Mouse (Mus musculus) MEL (cell line): ENCODE measurements at regions not wholly inside any gene's neighbourhood (a gene's known extent, or its start where the extent isn't known, plus 50 kb on each side); places are given as distances from the start of the nearest gene placed in this dataset.

Source experiments
- DNase-seq: peaks from one replicate; pipeline ENCODE4 v3.0.0; 2011; ENCODE audit warnings: low read depth, low spot score
- H3K27ac ChIP-seq: 2 replicates; pipeline ENCODE4 v1.5.1; 2012; ENCODE audit warnings: low read depth, mild to moderate bottlenecking, control low read depth, low read length, moderate library complexity; ENCODE audit not compliant: control insufficient read depth
- H3K27me3 ChIP-seq, 2 experiments: fragments of 150-350 bp in 1 of 2; sonication (generic) in 1 of 2; 2 replicates each; pipeline ENCODE4 v1.6.1; 2012; ENCODE audit warnings: low read length in 2 of 2, mild to moderate bottlenecking in 2 of 2, improper control_type of control experiment in 1 of 2, moderate library complexity in 1 of 2; ENCODE audit not compliant: insufficient read depth in 2 of 2, control insufficient read depth in 1 of 2
- H3K36me3 ChIP-seq, 2 experiments: 2 replicates each; pipeline ENCODE4 v1.6.1; 2012 to 2014; ENCODE audit warnings: low read length in 2 of 2, improper control_type of control experiment in 1 of 2, inconsistent platforms in 1 of 2, mild to moderate bottlenecking in 1 of 2; ENCODE audit not compliant: insufficient read depth in 2 of 2, control insufficient read depth in 1 of 2
- H3K4me1 ChIP-seq, 2 experiments: fragments of 150-350 bp in 1 of 2; sonication (generic) in 1 of 2; 2 replicates each; pipeline ENCODE4 v1.6.1; 2012; ENCODE audit warnings: low read length in 2 of 2, improper control_type of control experiment in 1 of 2, mild to moderate bottlenecking in 1 of 2; ENCODE audit not compliant: insufficient read depth in 2 of 2, control insufficient read depth in 1 of 2
- H3K4me3 ChIP-seq, 2 experiments: fragments of 150-350 bp in 1 of 2; sonication (generic) in 1 of 2; 2 replicates each; pipeline ENCODE4 v1.5.1; 2012; ENCODE audit warnings: low read depth in 2 of 2, low read length in 2 of 2, mild to moderate bottlenecking in 2 of 2, moderate library complexity in 2 of 2, control low read depth in 1 of 2, improper control_type of control experiment in 1 of 2; ENCODE audit not compliant: control insufficient read depth in 1 of 2, insufficient read depth in 1 of 2
- H3K79me2 ChIP-seq: 2 replicates; pipeline ENCODE4 v1.6.1; 2012; ENCODE audit warnings: mild to moderate bottlenecking, low read length, moderate library complexity; ENCODE audit not compliant: control insufficient read depth, poor library complexity, insufficient read depth
- H3K9ac ChIP-seq: 2 replicates; pipeline ENCODE4 v1.6.1; 2012; ENCODE audit warnings: low read depth, mild to moderate bottlenecking, control low read depth, low read length, moderate library complexity; ENCODE audit not compliant: control insufficient read depth, poor library complexity, severe bottlenecking
- H3K9me3 ChIP-seq: fragments of 150-350 bp; sonication (generic); replicated peaks from 2 replicates; pipeline ENCODE4 v1.6.1; 2012; ENCODE audit warnings: mild to moderate bottlenecking, low read length, improper control_type of control experiment, moderate library complexity; ENCODE audit not compliant: insufficient read depth
- CHD1 ChIP-seq: IDR thresholded peaks from 2 replicates; pipeline ENCODE4 v1.6.1; 2012; ENCODE audit warnings: low read depth, mild to moderate bottlenecking, inconsistent platforms, low read length, improper control_type of control experiment
- CTCF ChIP-seq, 3 experiments: IDR thresholded peaks in 2 of 3; conservative IDR thresholded peaks in 1 of 3; 2 replicates each; pipeline ENCODE4 v1.5.1; 2011 to 2012; ENCODE audit warnings: low read length in 3 of 3, low read depth in 2 of 3, mild to moderate bottlenecking in 2 of 3, improper control_type of control experiment in 1 of 3, inconsistent platforms in 1 of 3, mixed read lengths in 1 of 3, moderate library complexity in 1 of 3; ENCODE audit not compliant: control insufficient read depth in 1 of 3, insufficient read depth in 1 of 3, poor library complexity in 1 of 3, severe bottlenecking in 1 of 3
- E2F4 ChIP-seq: IDR thresholded peaks from 2 replicates; pipeline ENCODE4 v1.6.1; 2011; ENCODE audit warnings: low read depth, low read length, improper control_type of control experiment, borderline replicate concordance
- ELF1 ChIP-seq: IDR thresholded peaks from 2 replicates; pipeline ENCODE4 v1.6.1; 2014; ENCODE audit warnings: low read depth, mild to moderate bottlenecking, inconsistent platforms, low read length, improper control_type of control experiment, moderate library complexity
- EP300 ChIP-seq, 2 experiments: IDR thresholded peaks; 2 replicates each; pipeline ENCODE4 v1.6.1; 2011; ENCODE audit warnings: improper control_type of control experiment in 2 of 2, low read length in 2 of 2, low read depth in 1 of 2, mild to moderate bottlenecking in 1 of 2
- ETS1 ChIP-seq: IDR thresholded peaks from 2 replicates; pipeline ENCODE4 v1.6.1; 2012; ENCODE audit warnings: low read depth, mild to moderate bottlenecking, inconsistent platforms, low read length, improper control_type of control experiment, moderate library complexity
- GATA1 ChIP-seq: IDR thresholded peaks from 2 replicates; pipeline ENCODE4 v1.6.1; 2011; ENCODE audit warnings: low read depth, low read length, improper control_type of control experiment
- JUND ChIP-seq: IDR thresholded peaks from 2 replicates; pipeline ENCODE4 v1.6.1; 2011; ENCODE audit warnings: low read depth, mild to moderate bottlenecking, improper control_type of control experiment, low read length
- KAT2A ChIP-seq: conservative IDR thresholded peaks from 2 replicates; pipeline ENCODE4 v1.6.1; 2012; ENCODE audit warnings: low read depth, low read length, improper control_type of control experiment, inconsistent platforms
- MAFK ChIP-seq: IDR thresholded peaks from 2 replicates; pipeline ENCODE4 v1.6.1; 2011; ENCODE audit warnings: low read depth, mild to moderate bottlenecking, low read length, improper control_type of control experiment, borderline replicate concordance
- MAX ChIP-seq: IDR thresholded peaks from 2 replicates; pipeline ENCODE4 v1.6.1; 2011; ENCODE audit warnings: low read length, improper control_type of control experiment
- MEF2A ChIP-seq: IDR thresholded peaks from 2 replicates; pipeline ENCODE4 v1.6.1; 2014; ENCODE audit warnings: low read depth, mild to moderate bottlenecking, inconsistent platforms, low read length, improper control_type of control experiment; ENCODE audit not compliant: poor library complexity, insufficient replicate concordance, severe bottlenecking; ENCODE audit errors: extremely low read depth
- MXI1 ChIP-seq: IDR thresholded peaks from 2 replicates; pipeline ENCODE4 v1.6.1; 2011; ENCODE audit warnings: mild to moderate bottlenecking, low read depth, low read length, improper control_type of control experiment
- MYB ChIP-seq: IDR thresholded peaks from 2 replicates; pipeline ENCODE4 v1.6.1; 2011; ENCODE audit warnings: mild to moderate bottlenecking, low read depth, low read length, improper control_type of control experiment
- POLR2A ChIP-seq, 2 experiments: IDR thresholded peaks; 2 replicates each; pipeline ENCODE4 v1.6.1; 2011 to 2012; ENCODE audit warnings: low read length in 2 of 2, mild to moderate bottlenecking in 2 of 2, control low read depth in 1 of 2, improper control_type of control experiment in 1 of 2, low read depth in 1 of 2, moderate library complexity in 1 of 2; ENCODE audit not compliant: control insufficient read depth in 1 of 2, insufficient read depth in 1 of 2, poor library complexity in 1 of 2
- POLR2AphosphoS5 ChIP-seq: IDR thresholded peaks from 2 replicates; pipeline ENCODE4 v1.6.1; 2012; ENCODE audit warnings: low read depth, borderline replicate concordance, mild to moderate bottlenecking, inconsistent platforms, low read length, moderate library complexity, mixed read lengths
- RAD21 ChIP-seq: IDR thresholded peaks from 2 replicates; pipeline ENCODE4 v1.6.1; 2011; ENCODE audit warnings: mild to moderate bottlenecking, low read depth, low read length, improper control_type of control experiment
- RCOR1 ChIP-seq: IDR thresholded peaks from 2 replicates; pipeline ENCODE4 v1.6.1; 2012; ENCODE audit warnings: low read depth, mild to moderate bottlenecking, inconsistent platforms, low read length, improper control_type of control experiment
- SIN3A ChIP-seq: IDR thresholded peaks from 2 replicates; pipeline ENCODE4 v1.6.1; 2012; ENCODE audit warnings: low read length, improper control_type of control experiment, inconsistent platforms
- SMC3 ChIP-seq: IDR thresholded peaks from 2 replicates; pipeline ENCODE4 v1.6.1; 2011; ENCODE audit warnings: low read depth, low read length, improper control_type of control experiment
- USF1 ChIP-seq: IDR thresholded peaks from 2 replicates; pipeline ENCODE4 v1.6.1; 2014; ENCODE audit warnings: low read depth, mild to moderate bottlenecking, inconsistent platforms, low read length, improper control_type of control experiment, moderate library complexity
- ZC3H11A ChIP-seq: IDR thresholded peaks from 2 replicates; pipeline ENCODE4 v1.6.1; 2012; ENCODE audit warnings: low read depth, mild to moderate bottlenecking, inconsistent platforms, low read length, improper control_type of control experiment
- ZKSCAN1 ChIP-seq: IDR thresholded peaks from 2 replicates; pipeline ENCODE4 v1.6.1; 2012; ENCODE audit warnings: low read depth, mild to moderate bottlenecking, inconsistent platforms, low read length, improper control_type of control experiment, moderate library complexity
- ZNF384 ChIP-seq: IDR thresholded peaks from 2 replicates; pipeline ENCODE4 v1.6.1; 2012; ENCODE audit warnings: low read depth, mild to moderate bottlenecking, inconsistent platforms, low read length, improper control_type of control experiment

DNA sequence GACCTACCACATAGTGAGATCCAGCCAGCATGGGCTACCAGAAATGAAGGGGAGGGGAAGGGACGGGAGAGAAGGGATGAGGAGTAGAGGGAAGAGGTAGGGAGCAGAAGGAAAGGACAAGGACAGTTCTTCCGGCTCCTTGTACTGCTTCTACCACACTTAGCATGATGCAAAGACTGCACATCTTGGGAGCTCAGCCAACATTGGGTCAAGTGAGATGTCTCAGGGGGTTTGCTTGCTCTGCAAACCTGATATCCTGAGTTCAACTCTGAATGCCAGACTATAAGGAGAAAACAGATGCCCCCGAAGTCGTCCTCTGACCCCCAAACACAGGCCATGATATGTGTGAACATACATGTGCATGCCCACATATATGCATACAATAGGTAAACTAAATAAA, 188.4 kb upstream of the Zfp462 start:
- TF ChIP-seq POLR2A (IDR thresholded peaks at IDR 0.05; ENCODE audit: control insufficient read depth in 1 of 2, insufficient read depth in 1 of 2, low read depth in 1 of 2, low read length in 2 of 2, poor library complexity in 1 of 2) (no peak), USF1 (no peak), ETS1 (no peak), CTCF (IDR thresholded peaks at IDR 0.05 in 2 of 3, conservative IDR thresholded peaks at IDR 0.05 in 1 of 3; ENCODE audit: control insufficient read depth in 1 of 3, insufficient read depth in 1 of 3, low read depth in 2 of 3, low read length in 3 of 3, poor library complexity in 1 of 3, severe bottlenecking in 1 of 3) (no peak), SIN3A (no peak), KAT2A (no peak), E2F4 (no peak), MAX (no peak)
- Histone ChIP-seq H3K9ac (no peak overlapping the region), H3K27ac (no peak overlapping the region), H3K27me3 (no peaks in the 10 kb centered on the region), H3K36me3 (no peaks in the 10 kb centered on the region), H3K4me3 (no peak overlapping the region), H3K4me1 (no peaks in the 10 kb centered on the region), H3K9me3 (no peaks in the 10 kb centered on the region), H3K79me2 (no peaks in the 10 kb centered on the region)
- DNase-seq: no peak

DNA sequence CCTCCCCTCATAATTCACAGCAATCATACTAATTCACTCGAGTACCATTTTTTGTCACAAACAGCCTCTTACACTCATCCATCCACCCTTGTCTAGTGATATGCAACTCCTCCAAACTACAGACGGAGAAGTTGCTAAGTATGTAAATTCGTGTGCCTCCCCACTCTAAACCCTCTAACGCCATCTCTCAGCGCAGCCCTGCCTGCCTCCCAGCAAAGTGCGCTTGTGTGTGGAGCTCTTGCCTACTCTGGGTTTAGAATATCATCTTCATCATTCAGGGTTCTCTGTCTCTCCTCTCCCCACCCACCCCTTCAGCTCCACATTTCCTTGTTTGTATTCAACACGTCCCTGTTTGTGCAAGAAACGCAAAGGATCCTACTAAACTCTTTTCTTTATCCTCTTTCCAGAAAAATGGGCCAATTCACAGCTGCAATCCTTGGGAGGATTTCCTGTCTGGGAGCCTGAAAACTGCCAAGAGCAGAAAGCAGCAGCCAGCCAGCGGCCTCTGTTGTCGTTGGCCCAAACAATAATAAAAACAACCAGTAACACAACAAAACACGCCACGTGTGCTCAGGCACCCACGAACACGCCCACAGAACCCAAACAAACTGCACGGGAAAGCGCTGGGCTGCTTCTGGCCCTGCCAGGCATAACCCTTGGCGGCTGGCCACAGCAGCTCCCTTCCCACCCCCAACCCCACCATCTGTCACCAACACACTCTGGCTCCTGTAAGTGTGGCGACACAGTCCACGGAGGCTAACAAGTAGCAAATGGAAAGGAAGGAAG, 186.9 kb upstream of the Zfp462 start:
- DNase-seq: no peak
- H3K9me3 ChIP-seq: no peaks in the 10 kb centered on the region

GRCm38 (mm10) chr4:54758501-54758829, 186.4 kb upstream of the Zfp462 start:
- DNase-seq: no peak
- Histone ChIP-seq H3K4me3 (no peak overlapping the region), H3K27ac (no peak overlapping the region), H3K36me3 (no peaks in the 10 kb centered on the region), H3K9ac (no peak overlapping the region), H3K27me3 (no peaks in the 10 kb centered on the region), H3K4me1 (no peaks in the 10 kb centered on the region), H3K79me2 (no peaks in the 10 kb centered on the region), H3K9me3 (no peaks in the 10 kb centered on the region)
- TF ChIP-seq MEF2A (no peak), GATA1 (no peak), JUND (no peak), ZKSCAN1 (no peak), MXI1 (no peak)

More for the DNA sequence above, 186.9 kb upstream of the Zfp462 start:
- TF ChIP-seq ZNF384: no peak
- no peak for TF ChIP-seq RAD21
- TF ChIP-seq CHD1: no peak
- no peak for TF ChIP-seq POLR2A (IDR thresholded peaks at IDR 0.05; ENCODE audit: control insufficient read depth in 1 of 2, insufficient read depth in 1 of 2, low read depth in 1 of 2, low read length in 2 of 2, poor library complexity in 1 of 2)
- no peak for TF ChIP-seq MYB
- TF ChIP-seq RCOR1: no peak
- TF ChIP-seq MAX: no peak
- no peak for TF ChIP-seq MAFK
- TF ChIP-seq E2F4: no peak
- TF ChIP-seq ZC3H11A: no peak
- no peak for TF ChIP-seq ETS1
- no peak for TF ChIP-seq POLR2AphosphoS5
- TF ChIP-seq USF1: no peak
- no peak for TF ChIP-seq SMC3
- no peak for TF ChIP-seq ELF1
- no peak for TF ChIP-seq EP300 (IDR thresholded peaks at IDR 0.05; ENCODE audit: low read depth in 1 of 2, low read length in 2 of 2)
- no peaks in the 10 kb centered on the region for H3K27me3 ChIP-seq
- H3K79me2 ChIP-seq: no peaks in the 10 kb centered on the region
- no peak overlapping the region for H3K27ac ChIP-seq
- no peaks in the 10 kb centered on the region for H3K36me3 ChIP-seq
- H3K4me1 ChIP-seq: no peaks in the 10 kb centered on the region
- H3K4me3 ChIP-seq: no peak overlapping the region
- no peak overlapping the region for H3K9ac ChIP-seq
